Mouse (Mus musculus) cerebellum, adult 2 months (tissue): ENCODE results near the gene Lexm. TPM values are rescaled to one million over a fixed set of nuclear protein-coding genes. Genes with fewer than 3 reads are reported as not detected.
A peak's percentile ranks its signal among the peaks of the same experiment; 100 is the strongest.

Experiments used
- DNase-seq, 2 experiments: peaks; one replicate each; pipeline ENCODE4 v3.0.0; 2021
- H3K27ac ChIP-seq: fragments of 200-500 bp; 2 replicates; pipeline ENCODE4 v1.5.1; 2012; ENCODE audit warnings: low read length, control low read depth, inconsistent platforms; ENCODE audit not compliant: insufficient read depth
- H3K27me3 ChIP-seq: fragments of 200-500 bp; 2 replicates; pipeline ENCODE4 v1.6.1; 2012; ENCODE audit warnings: inconsistent platforms, mild to moderate bottlenecking, low read length, moderate library complexity; ENCODE audit not compliant: control insufficient read depth, insufficient read depth
- H3K4me1 ChIP-seq: fragments of 200-500 bp; 2 replicates; pipeline ENCODE4 v1.6.1; 2011; ENCODE audit warnings: low read length; ENCODE audit not compliant: control insufficient read depth, insufficient read depth
- H3K4me3 ChIP-seq: fragments of 200-500 bp; replicated peaks from 2 replicates; pipeline ENCODE3; 2011; ENCODE audit warnings: mild to moderate bottlenecking, low read depth, low read length, control low read depth; ENCODE audit not compliant: insufficient read depth
- CTCF ChIP-seq: fragments of 200-500 bp; IDR thresholded peaks from 2 replicates; pipeline ENCODE4 v1.5.1; 2011; ENCODE audit warnings: low read depth, mild to moderate bottlenecking, control low read depth, low read length, moderate library complexity, borderline replicate concordance; ENCODE audit not compliant: insufficient read depth
- POLR2A ChIP-seq: fragments of 200-500 bp; IDR thresholded peaks from 2 replicates; pipeline ENCODE4 v1.6.1; 2011; ENCODE audit warnings: low read length, control low read depth, borderline replicate concordance; ENCODE audit not compliant: insufficient read depth
- WGBS: fragments of 180-500 bp; shearing (Covaris S2); methylation state at CpG from one replicate; pipeline ENCODE4 v1.1.7; 2018; 5-methylcytosine and 5-hydroxymethylcytosine counted together
- polyA plus RNA-seq: library from polyadenylated mRNA; depleted of rRNA; stranded (reverse); fragments of >200 nt; gene quantifications from 2 replicates; pipeline ENCODE4 v1.2.3, GENCODE M21; 2012

The Lexm gene
- polyA plus RNA-seq, 1 experiment = 0.15 TPM

GRCm38 (mm10) chr4:106652546-106652945 is 35.5 kb upstream of the Lexm start:
- peaks cover 4% of the 10 kb centered on the region; the same call in 1 of the 2 replicates for H3K4me1 ChIP-seq
- no peaks in the 10 kb centered on the region for H3K27me3 ChIP-seq
- WGBS = 90% methylated on average over 3 of the region's 3 CpGs
- H3K4me3 ChIP-seq = no peak overlapping the region
- no peak overlapping the region for H3K27ac ChIP-seq
- DNase-seq = no peak
- TF ChIP-seq POLR2A (no peak), CTCF (no peak)

DNA sequence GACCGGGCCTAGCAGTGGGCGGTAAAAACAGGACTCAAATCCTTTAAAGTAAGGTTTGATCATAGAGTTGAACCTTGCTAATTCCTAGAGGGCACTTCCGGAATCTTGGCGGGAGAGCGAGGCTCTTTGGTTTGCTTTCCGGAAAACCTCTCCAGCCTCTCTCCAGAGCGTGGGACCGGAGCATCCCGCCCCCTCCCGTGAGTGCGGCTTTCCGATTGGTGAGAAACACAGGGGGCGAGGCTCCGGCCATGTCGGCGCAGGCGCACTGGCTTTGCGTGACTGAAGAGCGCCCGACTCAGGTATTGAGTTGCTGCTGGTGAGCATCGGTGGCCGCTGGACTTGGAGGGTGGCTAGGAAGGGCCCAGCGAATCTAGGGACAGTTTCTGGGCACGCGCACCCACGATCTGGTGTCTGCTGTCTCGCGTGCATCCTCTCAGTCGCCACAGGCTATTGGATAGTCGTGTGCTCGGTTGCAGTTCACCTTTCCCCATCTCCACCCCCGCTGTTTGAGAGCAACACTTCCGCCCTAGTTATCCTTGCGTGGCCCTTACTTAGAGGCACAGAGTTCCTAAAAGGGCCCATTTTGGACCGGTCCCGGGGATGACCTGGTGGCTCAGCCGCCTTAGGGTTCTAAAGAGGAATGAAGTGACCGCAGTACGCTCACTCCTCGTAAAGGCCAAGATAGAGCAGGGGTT is 33.9 kb upstream of the Lexm start, which contains the start of gene Pars2:
TSS of gene Pars2 (plus strand) at position 237 of the 695 bp plus-strand sequence.
- H3K27ac ChIP-seq = peak within 1 kb of the TSS; percentile 9; the same call in 1 of the 2 replicates
- WGBS = 2% methylated on average over 40 of the region's 40 CpGs
- peak; percentile 94 for TF ChIP-seq POLR2A
- no peak for TF ChIP-seq CTCF
- H3K4me3 ChIP-seq = peak within 1 kb of the TSS; percentile 71
- H3K27me3 ChIP-seq = no peaks in the 10 kb centered on the region
- H3K4me1 ChIP-seq = peaks cover 4% of the 10 kb centered on the region; the same call in 1 of the 2 replicates
- peak; percentile 98 to 99 for DNase-seq

GRCm38 (mm10) chr4:106647137-106647536 is 30.1 kb upstream of the Lexm start:
- Histone ChIP-seq H3K4me1 (peaks cover 4% of the 10 kb centered on the region; the same call in 1 of the 2 replicates), H3K4me3 (no peak overlapping the region), H3K27me3 (no peaks in the 10 kb centered on the region), H3K27ac (no peak overlapping the region)
- TF ChIP-seq CTCF = no peak
- no peak for TF ChIP-seq POLR2A
- WGBS = 79% methylated on average over 6 of the region's 6 CpGs
- DNase-seq = no peak

GRCm38 (mm10) chr4:106645797-106646196 is 28.8 kb upstream of the Lexm start:
- H3K4me1 ChIP-seq = no peaks in the 10 kb centered on the region
- DNase-seq = no peak
- no peak overlapping the region for H3K27ac ChIP-seq
- H3K27me3 ChIP-seq = no peaks in the 10 kb centered on the region
- TF ChIP-seq CTCF = no peak
- no peak for TF ChIP-seq POLR2A
- H3K4me3 ChIP-seq = no peak overlapping the region
- WGBS = 70% methylated on average over 5 of the region's 5 CpGs

GRCm38 (mm10) chr4:106644218-106644610 is 27.2 kb upstream of the Lexm start:
- H3K4me1 ChIP-seq = no peaks in the 10 kb centered on the region

GRCm38 (mm10) chr4:106643483-106644217 is 26.6 kb upstream of the Lexm start:
- TF ChIP-seq CTCF (no peak), POLR2A (no peak)
- H3K27ac ChIP-seq = no peak overlapping the region
- no peaks in the 10 kb centered on the region for H3K27me3 ChIP-seq
- no peaks in the 10 kb centered on the region for H3K4me1 ChIP-seq
- H3K4me3 ChIP-seq = no peak overlapping the region
- DNase-seq = no peak
- 36% methylated on average over 8 of the region's 8 CpGs for WGBS

More at GRCm38 (mm10) chr4:106644218-106644610, 27.2 kb upstream of the Lexm start:
- no peak for TF ChIP-seq POLR2A
- TF ChIP-seq CTCF = no peak
- Histone ChIP-seq H3K27me3 (no peaks in the 10 kb centered on the region), H3K4me3 (no peak overlapping the region), H3K27ac (no peak overlapping the region)
- no peak for DNase-seq
- 48% methylated on average over 6 of the region's 6 CpGs for WGBS

GRCm38 (mm10) chr4:106634086-106634479 is 17.0 kb upstream of the Lexm start:
- Histone ChIP-seq H3K4me3 (no peak overlapping the region), H3K27me3 (no peaks in the 10 kb centered on the region), H3K4me1 (peaks cover 6% of the 10 kb centered on the region), H3K27ac (no peak overlapping the region)
- TF ChIP-seq CTCF (no peak), POLR2A (no peak)
- no peak for DNase-seq
- 31% methylated on average over 9 of the region's 9 CpGs for WGBS

DNA sequence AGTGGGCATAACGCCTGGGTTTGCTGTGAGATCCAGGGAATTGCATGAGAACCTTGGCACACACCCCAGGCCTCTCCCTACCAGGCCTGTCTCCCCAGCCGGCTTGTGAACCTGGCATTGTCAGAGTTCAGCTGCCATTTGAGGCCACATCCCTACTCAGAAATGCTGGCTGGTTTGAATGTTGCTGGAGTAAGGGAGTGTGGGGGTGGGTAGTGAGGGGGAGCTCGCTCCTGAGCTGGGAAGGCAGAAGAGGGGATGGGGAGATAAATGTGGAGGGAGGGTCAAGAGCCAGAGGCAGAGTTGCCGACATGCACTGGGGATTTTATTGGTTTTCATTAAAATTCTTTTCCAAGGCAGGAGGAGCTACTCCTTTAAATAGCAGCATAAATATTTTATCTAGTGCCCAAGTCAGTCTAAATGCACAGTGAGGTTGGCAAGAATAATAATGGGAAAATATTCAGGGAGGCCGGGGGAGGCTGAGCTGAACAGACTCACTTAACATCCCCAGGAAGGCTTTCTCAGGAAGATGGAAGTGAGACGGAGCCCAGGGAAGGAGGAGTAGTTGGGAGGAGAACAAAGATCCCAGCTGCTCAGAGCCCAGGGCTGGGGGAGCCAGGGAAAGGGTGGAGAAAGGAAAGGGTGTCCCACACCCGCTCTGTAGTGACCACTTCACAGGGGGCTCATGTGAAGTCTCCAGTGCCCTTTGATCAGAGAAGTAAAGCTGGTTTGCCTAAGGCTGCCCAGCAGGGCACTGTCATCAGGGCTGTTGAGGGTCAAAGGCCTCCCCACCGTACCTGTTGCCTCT is 16.4 kb upstream of the Lexm start:
- no peak for DNase-seq
- H3K27me3 ChIP-seq = no peaks in the 10 kb centered on the region
- peaks cover 6% of the 10 kb centered on the region for H3K4me1 ChIP-seq
- TF ChIP-seq CTCF (no peak), POLR2A (no peak)
- 39% methylated on average over 8 of the region's 8 CpGs for WGBS
- H3K4me3 ChIP-seq = no peak overlapping the region
- H3K27ac ChIP-seq = no peak overlapping the region
